Mouse (Mus musculus) CD4-positive helper T cell, adult 2 months (primary cell): ENCODE results near the gene Ms4a18.

Experiments
- DNase-seq: peaks from one replicate; pipeline ENCODE4 v3.0.0-alpha.2; 2012; ENCODE audit warnings: low read depth, missing footprints, low spot score

Ms4a18 gene

DNA sequence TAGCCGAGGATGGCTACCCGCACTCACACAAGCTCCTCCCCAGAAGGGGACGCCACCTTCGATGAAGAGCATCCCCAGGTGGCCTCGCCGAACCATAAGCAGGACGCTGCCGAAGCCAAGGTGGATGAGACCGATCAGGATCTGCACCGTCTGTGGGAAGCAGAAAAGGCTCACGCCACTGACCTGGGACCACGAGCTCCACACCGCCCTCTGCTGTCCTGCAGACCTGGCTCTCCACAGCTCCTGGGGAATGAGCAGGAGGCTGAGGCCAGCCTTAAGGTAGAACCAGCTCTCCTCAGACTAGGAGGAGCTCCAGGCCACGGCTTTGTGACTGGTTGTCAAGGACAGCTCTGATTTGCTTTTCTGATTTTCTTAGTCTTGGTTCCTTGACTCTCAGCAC is 34.7 kb downstream of the Ms4a18 start:
- DNase-seq: no peak

DNA sequence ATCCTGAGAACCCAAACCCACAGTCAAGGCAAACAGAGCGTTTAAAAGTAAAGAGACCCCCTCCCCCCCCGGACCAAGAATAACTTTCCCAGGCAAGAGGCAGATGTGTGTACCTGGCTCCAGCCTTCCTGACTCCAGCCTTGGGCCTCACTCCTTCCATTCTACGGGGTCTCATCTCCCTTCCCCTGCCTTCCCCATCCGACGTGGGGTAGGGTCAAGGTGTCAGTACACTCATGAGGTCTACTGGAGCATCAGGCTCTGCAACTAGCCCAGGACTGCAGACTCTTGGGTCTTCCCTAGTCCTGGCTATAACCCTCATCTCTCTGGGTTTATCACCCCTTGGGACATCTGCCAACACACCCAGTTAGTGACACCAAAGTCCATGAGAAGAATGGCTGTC is 37.6 kb downstream of the Ms4a18 start:
- no peak for DNase-seq

DNA sequence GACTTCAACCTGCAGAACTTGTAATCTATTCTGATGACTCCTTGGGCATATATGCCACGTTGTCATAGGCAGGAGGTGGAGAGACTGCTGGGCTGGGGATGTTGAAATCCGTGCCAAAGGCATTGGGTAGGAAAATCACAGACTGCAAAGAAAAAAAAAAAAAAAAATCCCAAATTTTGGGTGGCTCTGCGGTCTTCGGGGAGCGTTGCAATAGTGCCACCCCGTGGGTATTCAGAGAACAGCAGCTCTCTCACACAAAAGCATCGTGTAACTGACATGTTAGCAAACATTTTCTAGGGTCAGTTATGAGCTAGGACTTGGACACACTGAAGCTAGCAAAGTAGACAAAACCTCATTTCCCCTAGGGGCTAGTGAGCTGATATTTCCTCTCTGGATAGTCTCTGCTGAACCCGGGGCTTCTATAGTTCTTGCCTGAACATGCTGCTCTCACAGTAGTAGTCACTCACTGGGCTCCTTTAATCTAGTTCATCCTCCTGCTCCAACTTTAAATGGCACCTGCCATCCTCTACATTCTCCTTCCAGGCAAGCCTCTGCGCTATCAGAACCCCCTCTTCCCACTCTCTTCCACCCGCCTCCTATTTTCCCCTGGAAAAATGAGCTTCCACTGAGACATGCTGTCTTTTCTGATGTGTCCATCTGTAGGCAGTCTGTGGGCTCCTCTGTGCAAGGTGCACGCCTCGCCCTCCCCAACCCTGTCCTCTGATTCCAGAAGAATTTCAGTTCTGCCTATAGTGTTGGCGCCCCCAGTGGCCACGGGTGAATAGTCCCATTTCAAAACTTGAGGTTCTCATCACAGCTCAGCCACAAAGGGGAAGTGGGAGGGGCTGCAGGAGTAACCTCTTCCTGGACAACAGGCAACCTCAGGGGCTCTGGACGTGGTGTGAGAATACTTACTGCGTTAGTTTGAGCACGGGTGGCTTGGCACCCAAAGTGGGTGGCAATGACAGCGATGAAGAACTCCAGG is 38.4 kb downstream of the Ms4a18 start:
- peak; percentile 90 for DNase-seq

DNA sequence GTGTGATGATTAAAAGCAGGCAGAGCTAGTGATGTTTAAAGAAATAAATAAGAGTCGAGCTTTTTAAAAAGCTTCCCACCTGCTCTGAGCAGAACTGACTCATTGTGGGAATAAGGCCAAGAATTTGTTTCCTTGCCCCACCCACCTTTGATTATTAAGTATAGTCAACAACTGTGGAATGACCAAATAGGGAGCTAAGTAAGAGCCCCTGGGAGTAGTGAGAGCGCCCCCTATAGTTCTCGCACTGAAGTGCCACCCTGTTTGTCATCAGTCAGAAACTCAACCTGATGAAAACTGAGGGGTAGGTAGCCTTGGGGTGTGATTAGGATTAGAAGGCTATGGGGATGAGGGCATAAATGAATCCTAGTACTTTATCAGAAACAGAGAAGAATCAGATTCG is 41.5 kb downstream of the Ms4a18 start:
- peak; percentile 23 for DNase-seq

GRCm38 (mm10) chr19:10975187-10975586 is 42.6 kb downstream of the Ms4a18 start:
- no peak for DNase-seq

DNA sequence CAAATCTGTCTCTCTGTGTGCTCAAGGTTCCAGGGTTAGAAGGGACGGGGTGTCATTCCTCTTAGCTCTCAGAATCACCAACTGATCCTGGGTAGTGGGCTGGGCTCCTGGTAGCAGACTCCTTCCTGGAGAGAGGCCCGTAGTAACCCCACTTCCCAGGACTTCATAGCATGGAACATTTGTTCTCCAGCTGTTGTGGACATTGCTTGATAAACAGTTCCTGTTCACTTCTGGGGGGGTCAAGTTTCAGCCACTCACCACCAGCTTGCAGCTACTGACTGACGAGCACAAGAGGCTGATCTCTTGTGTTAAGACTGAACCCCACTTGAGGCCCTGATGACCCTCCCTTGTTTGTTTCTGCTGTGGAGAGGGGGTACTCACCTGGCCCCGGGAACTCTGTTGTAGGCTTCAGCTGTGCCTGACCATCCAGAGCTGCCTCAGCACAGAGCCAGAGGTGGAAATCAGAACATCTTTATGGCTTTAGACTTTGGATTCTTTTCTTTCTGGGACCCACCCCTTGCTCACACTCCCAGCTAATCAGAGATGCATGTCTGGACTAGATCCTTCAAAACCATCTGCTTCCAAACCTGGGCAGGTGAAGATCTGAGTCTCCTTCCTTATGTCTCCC is 43.5 kb downstream of the Ms4a18 start, which contains the start of gene Ms4a10:
TSS of gene Ms4a10 (minus strand) at position 433 of the 628 bp plus-strand sequence.
- DNase-seq: no peak

DNA sequence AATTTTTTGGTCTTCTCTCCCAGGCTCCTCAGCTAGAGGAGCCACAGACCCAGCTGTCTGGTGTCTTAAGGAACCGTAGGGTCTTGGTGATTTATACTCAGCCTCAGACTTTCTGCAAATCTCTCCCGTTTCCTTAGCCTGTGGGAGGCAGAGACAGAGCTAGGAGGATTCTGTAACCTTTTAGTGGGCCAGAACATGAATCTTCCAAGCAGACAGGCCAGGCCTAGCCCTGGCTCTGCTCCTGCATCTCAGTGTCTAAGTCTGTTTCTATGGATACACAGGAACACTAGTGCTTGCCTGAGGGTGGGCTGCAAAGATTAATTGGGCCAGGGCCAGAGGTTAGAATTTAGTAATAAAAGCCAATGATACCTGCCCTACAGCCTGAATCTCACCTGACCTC is 44.6 kb downstream of the Ms4a18 start:
- no peak for DNase-seq

- DNase-seq: no peak
These were observed 45.2 kb downstream of the Ms4a18 start for GRCm38 (mm10) chr19:10972660-10973059.

DNA sequence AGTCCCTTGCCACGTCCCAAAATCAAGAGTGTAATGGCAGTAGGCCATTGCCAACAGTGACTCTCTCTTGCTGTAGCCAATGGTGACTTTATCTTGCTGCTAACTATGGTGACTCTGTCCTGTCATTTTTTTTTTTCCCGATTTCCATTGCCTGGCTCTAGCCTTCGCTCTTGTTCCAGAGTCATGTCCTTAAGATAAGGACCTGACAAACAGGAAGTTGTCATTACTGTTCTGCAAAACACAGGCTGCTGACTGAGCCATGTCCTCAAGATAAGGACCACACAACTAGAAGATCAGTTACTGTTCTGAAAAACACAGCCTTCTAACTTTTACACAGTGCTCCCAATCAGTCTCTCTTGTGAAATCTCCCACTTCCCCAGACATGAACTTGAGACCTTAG is 47.4 kb downstream of the Ms4a18 start:
- no peak for DNase-seq

GRCm38 (mm10) chr19:10968578-10968977 is 49.3 kb downstream of the Ms4a18 start:
- DNase-seq: no peak

DNA sequence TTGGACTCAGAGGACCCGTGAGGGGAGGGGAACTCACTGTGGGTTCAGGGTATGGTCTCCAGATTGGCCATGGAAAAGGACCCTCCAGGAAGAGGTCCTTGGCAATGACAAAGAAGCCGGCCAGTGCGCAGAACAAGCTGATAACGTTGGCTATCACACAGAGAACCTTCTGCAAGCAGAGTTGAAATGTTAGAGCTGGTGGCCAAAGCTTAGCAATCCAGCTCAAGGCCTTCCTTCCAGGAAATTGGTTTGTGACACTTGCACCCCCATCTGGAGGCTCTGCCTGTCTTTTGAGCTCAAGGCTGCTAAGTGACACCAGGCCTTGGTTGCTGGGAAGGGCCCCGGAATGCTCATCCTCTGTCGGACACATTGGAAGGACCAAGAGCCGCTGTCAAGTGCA is 52.1 kb downstream of the Ms4a18 start:
- no peak for DNase-seq

- no peak for DNase-seq
These were observed 57.9 kb downstream of the Ms4a18 start for GRCm38 (mm10) chr19:10959978-10960346.

GRCm38 (mm10) chr19:10959085-10959977 is 58.5 kb downstream of the Ms4a18 start:
- peak; percentile 75 for DNase-seq

DNA sequence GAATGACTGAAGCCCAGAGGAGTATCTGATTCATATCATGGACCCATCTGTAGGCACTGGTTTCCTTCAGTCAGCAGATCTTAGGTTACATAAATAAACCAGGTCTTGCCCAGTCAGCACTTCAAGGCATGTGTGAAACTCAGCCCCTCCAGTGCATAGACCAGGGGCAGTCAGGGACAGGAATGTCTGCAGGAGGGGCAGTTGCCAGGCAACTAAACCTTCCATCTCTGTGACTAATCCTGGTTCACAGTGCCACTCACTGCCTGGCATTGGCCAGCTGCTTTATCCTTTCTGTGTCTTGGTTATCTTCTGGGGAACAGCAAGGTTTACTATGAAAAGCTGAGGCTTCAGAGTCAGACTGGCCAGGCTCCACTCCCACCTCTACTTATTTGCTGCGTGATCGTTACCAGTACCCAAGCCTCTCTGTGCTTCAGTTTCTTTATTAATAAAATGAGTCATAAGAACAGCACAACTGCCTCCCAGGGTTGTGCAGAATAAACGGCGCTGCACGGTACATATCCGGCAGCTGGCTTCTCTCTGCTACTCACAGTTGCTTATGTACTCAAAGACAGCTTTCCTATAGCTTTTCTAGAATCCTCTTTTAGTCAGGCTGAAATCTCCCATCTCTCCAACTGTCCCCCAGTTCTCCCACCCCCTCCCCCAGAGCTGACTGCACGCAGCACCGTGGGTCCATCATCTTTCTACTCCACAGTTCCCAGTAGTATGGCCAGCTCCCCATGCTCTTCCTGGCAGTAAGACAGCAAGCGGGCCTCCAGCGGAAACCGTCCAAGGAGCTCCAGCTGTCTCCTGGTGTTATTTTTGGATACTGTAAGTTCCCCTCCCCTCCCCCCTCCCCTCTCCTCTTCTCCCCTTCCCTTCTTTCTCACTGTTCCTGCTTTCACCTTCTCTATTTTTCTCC is 65.6 kb downstream of the Ms4a18 start:
- no peak for DNase-seq

GRCm38 (mm10) chr19:10949558-10949957 is 68.3 kb downstream of the Ms4a18 start:
- peak; percentile 22 for DNase-seq

- DNase-seq: peak; percentile 99
These were observed 68.7 kb downstream of the Ms4a18 start, which contains the start of gene Ccdc86 for GRCm38 (mm10) chr19:10949112-10949511. Gene Ccdc86 (minus strand): TSS chr19:10949266.

- peak; percentile 36 for DNase-seq
These were observed 69.4 kb downstream of the Ms4a18 start for GRCm38 (mm10) chr19:10948416-10948815.

DNA sequence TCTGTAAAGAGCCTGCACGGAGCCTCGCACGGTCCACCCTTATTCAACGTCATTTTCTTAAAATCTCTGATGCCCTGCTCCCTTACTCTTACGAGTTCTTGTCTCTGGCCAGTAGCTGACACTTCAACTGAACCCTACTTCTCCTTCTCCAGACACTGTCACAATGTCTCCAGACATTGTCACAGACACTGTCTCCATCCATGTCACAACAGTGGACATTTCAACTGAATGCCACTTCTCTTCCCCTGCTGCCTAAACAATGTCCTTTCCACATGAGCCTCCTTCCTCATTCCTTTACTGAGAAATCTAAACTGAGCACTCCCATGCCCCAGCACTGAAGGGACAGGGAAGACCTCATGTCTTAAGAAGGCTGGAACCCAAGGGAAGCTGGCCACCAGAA is 70.6 kb downstream of the Ms4a18 start:
- no peak for DNase-seq
